Mouse (Mus musculus) embryo, embryonic 11 days (tissue): ENCODE results near the gene Gm4498.
"Not testable (repeated sequence)": the region's sequence is repeated elsewhere in the genome, so short reads cannot be mapped to it uniquely, and the experiment has no call there.

Experiments
- DNase-seq: peaks from one replicate; pipeline ENCODE4 v3.0.0-alpha.2; 2015

Gm4498 gene

GRCm38 (mm10) chr7:20233728-20234127 is at the start of gene Gm4498:
Gene Gm4498, minus strand, starts transcription at chr7:20233828.
- DNase-seq: not testable (repeated sequence)

GRCm38 (mm10) chr7:20262734-20263133 is 29.1 kb upstream of the Gm4498 start, which contains the start of gene Gm5890:
Gene Gm5890, minus strand, starts transcription at chr7:20262834.
- DNase-seq: not testable (repeated sequence)

GRCm38 (mm10) chr7:20205507-20205906 is 28.1 kb downstream of the Gm4498 start, which contains the start of gene Gm6164:
Gene Gm6164, minus strand, starts transcription at chr7:20205607.
- not testable (repeated sequence) for DNase-seq

- not testable (repeated sequence) for DNase-seq
These were observed 40.2 kb downstream of the Gm4498 start, which contains the start of gene Vmn1r95 for GRCm38 (mm10) chr7:20193410-20193809. Gene Vmn1r95, plus strand, starts transcription at chr7:20193710.
